Mouse (Mus musculus): Measurements from ENCODE around the gene Olfr1469. TPM values are rescaled to one million over a fixed set of nuclear protein-coding genes. Genes with fewer than 3 reads are reported as not detected.

Olfr1469 gene
- not detected in 2 replicates for total RNA-seq (2023)

GRCm38 (mm10) chr19:13407549-13407948 lies at the start of gene Olfr1469:
Gene Olfr1469 (plus strand): TSS chr19:13407849.

GRCm38 (mm10) chr19:13361936-13362335 lies 45.7 kb upstream of the Olfr1469 start, which contains the start of gene Olfr1467:
Gene Olfr1467 (plus strand): TSS chr19:13362236.

GRCm38 (mm10) chr19:13443109-13443508 lies 35.5 kb downstream of the Olfr1469 start, which contains the start of gene Olfr1471:
Gene Olfr1471 (plus strand): TSS chr19:13443409.

GRCm38 (mm10) chr19:13455986-13456385 lies 48.3 kb downstream of the Olfr1469 start, which contains the start of gene Olfr1472:
Gene Olfr1472 (minus strand): TSS chr19:13456086.

Other genes starting within 250 kb of the Olfr1469 start
- gene Olfr1461, start 244.8 kb upstream of the Olfr1469 start, total RNA-seq (2023) = not detected in 2 replicates
- gene Olfr1462, start 222.1 kb upstream of the Olfr1469 start, total RNA-seq (2023) = not detected in 2 replicates
- not detected in 2 replicates for gene Olfr1463, start 176.5 kb upstream of the Olfr1469 start, total RNA-seq (2023)
- gene Olfr1465, start 92.3 kb upstream of the Olfr1469 start, total RNA-seq (2023) = not detected in 2 replicates
- gene Olfr1466, start 69.0 kb upstream of the Olfr1469 start, total RNA-seq (2023) = not detected in 2 replicates
- not detected in 2 replicates for gene Olfr1467, start 45.6 kb upstream of the Olfr1469 start, total RNA-seq (2023)
- not detected in 2 replicates for gene Olfr1471, start 35.6 kb downstream of the Olfr1469 start, total RNA-seq (2023)
- gene Olfr1472, start 48.2 kb downstream of the Olfr1469 start, total RNA-seq (2023) = not detected in 2 replicates
- not detected in 2 replicates for gene Olfr1474, start 61.7 kb downstream of the Olfr1469 start, total RNA-seq (2023)
- not detected in 2 replicates for gene Olfr1475, start 72.3 kb downstream of the Olfr1469 start, total RNA-seq (2023)
- not detected in 2 replicates for gene Olfr1477, start 92.7 kb downstream of the Olfr1469 start, total RNA-seq (2023)
- not detected in 2 replicates for gene Olfr1480, start 120.1 kb downstream of the Olfr1469 start, total RNA-seq (2023)
- gene Olfr1484, start 175.7 kb downstream of the Olfr1469 start, total RNA-seq (2023) = not detected in 2 replicates
- gene Olfr1487, start 209.5 kb downstream of the Olfr1469 start, total RNA-seq (2023) = not detected in 2 replicates
- not detected in 2 replicates for gene Olfr1489, start 223.8 kb downstream of the Olfr1469 start, total RNA-seq (2023)
- not detected in 2 replicates for gene Olfr1490, start 243.2 kb downstream of the Olfr1469 start, total RNA-seq (2023)